Mouse (Mus musculus): ENCODE results near the gene Carhsp1. TPM values are rescaled to one million over a fixed set of nuclear protein-coding genes. Genes with fewer than 3 reads are reported as not detected.

The Carhsp1 gene
- polyA plus RNA-seq, 1 experiment from 2014 or later: 80.4 TPM

DNA sequence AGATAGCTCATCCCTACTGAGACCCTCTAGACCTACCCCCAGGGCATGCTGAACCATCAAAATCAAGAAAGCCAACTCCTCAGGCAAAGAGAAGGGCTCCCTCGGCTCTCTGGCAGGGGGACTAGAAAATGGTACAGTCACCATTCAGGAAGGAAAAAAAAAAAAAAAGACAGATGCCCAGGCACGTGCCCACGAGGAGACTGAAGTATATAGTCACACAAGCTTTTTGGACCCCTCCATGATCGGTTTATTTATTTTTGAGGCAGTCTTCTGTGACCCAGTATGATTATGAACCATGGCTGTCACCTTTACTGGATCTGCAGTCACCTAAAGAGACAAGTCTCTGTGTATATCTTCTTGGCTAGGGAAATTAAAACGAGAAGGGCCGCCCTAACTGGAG lies 1.4 kb upstream of the Carhsp1 start:
- H3K4me3 ChIP-seq: no peak overlapping the region
- no peak overlapping the region for H3K27ac ChIP-seq
- H3K36me3 ChIP-seq: no peaks in the 10 kb centered on the region
- H3K9ac ChIP-seq: no peak overlapping the region
- peaks cover 9% of the 10 kb centered on the region for H3K27me3 ChIP-seq
- WGBS: 61% methylated on average over 6 of the region's 6 CpGs
- H3K9me3 ChIP-seq: no peaks in the 10 kb centered on the region
- ATAC-seq (ENCODE audit: insufficient number of reproducible peaks, insufficient read depth, low FRiP score, low TSS enrichment, low read depth): no peak
- H3K4me1 ChIP-seq: peaks cover 22% of the 10 kb centered on the region
- H3K4me2 ChIP-seq: no peak overlapping the region

DNA sequence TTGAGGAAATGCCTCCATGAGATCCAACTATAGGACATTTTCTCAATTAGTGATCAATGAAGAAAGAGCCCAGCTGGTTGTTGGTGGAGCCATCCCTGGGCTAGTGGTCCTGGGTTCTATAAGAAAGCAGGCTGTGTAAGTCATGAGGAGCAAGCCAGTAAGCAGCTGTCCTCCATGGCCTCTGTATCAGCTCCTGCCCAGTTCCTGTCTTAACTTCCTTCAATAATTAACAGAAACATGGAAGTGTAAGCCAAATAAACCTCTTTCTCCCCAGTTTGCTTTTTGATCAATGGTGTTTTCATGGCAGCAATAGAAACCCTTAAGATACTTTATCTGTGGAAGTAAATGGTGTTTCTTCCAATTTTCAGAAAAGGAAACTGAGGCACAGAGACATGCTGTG lies 856 bp upstream of the Carhsp1 start:
- 0 out of 2 replicates have a peak overlapping the region, but pooled peaks have one; percentile 80 for H3K4me2 ChIP-seq

DNA sequence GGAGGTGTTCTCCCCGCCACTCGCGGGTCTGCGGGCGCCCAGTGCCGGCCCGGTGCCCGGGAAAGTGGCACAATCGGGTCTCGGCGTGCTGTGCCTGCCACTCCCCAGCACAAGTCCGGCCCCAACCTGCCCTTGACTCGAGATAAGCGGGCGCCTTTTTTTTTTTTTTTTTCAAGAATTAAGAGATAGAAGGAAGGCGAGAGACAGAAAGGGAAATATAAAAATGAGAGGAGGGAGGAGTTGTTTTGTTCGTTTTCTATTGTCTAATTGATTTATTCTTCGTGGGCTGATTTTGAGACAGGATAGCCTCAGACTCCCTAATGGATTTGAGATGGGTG lies 364 bp upstream of the Carhsp1 start:
- Histone ChIP-seq H3K9me3 (no peaks in the 10 kb centered on the region), H3K4me1 (peaks cover 29% of the 10 kb centered on the region), H3K36me3 (no peaks in the 10 kb centered on the region), H3K27ac (no peak overlapping the region), H3K9ac (peak overlapping the region; percentile 76; the same call in 1 of the 2 replicates), H3K4me3 (peak overlapping the region; percentile 76), H3K4me2 (peak overlapping the region; percentile 80), H3K27me3 (peaks cover 9% of the 10 kb centered on the region)
- under 1% methylated on average over 18 of the region's 18 CpGs for WGBS
- ATAC-seq (ENCODE audit: insufficient number of reproducible peaks, insufficient read depth, low FRiP score, low TSS enrichment, low read depth): no peak

More for the DNA sequence above, 856 bp upstream of the Carhsp1 start:
- Histone ChIP-seq H3K27ac (no peak overlapping the region), H3K27me3 (peaks cover 9% of the 10 kb centered on the region), H3K4me3 (no peak overlapping the region), H3K9ac (no peak overlapping the region), H3K4me1 (peaks cover 24% of the 10 kb centered on the region), H3K9me3 (no peaks in the 10 kb centered on the region), H3K36me3 (no peaks in the 10 kb centered on the region)
- ATAC-seq (ENCODE audit: insufficient number of reproducible peaks, insufficient read depth, low FRiP score, low TSS enrichment, low read depth): no peak

DNA sequence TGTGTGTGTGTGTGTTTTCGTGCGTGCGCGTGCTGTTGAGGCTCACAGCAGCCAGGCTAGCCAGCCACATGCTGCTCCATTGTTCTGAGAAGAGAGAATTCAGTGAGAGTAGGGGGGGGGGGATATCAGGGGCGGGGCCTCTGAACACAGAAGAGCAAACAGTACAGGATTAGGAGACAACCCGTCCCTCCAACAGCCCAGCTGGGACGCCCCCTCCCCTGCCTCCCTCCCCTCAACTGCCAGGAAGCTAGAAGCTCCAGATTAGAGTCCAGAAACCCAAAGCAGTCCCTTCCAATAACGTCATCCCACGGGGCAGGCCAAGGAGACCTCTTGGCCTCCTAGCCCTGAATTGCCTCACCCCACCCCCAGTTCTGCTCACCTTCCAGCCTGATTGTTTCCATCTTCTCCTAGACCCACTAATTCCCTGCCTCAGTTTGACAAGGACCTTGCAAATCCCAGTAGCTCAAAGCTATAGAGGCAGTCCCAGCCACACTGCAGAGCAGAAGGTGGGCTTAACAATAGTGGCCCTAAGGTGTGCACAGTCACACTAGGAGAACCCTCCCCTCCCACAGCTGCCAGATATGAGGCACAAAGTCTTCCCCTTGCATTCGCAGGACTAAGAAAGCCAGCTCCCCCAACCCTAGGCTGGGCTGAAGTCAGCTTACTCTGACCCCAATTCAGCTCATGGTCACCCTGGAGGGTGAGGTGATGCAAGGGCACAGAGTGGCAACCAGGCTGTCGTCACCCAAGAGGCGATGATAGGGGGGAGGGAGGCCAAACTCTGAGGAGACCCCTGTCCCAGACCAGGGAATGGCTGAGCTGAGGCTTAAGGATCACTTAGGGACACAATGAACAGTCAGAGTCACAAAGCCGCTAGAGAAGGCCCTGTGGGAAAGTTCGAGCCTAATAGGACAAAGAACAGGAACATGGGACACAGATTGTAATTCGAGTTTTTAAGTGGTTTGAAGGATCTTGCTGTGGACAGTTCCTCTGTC lies 1.6 kb downstream of the Carhsp1 start:
- no peaks in the 10 kb centered on the region for H3K36me3 ChIP-seq
- peak overlapping the region; percentile 76 for H3K4me3 ChIP-seq
- H3K27ac ChIP-seq: 0 out of 2 replicates have a peak overlapping the region, but pooled peaks have one; percentile 4
- peaks cover 37% of the 10 kb centered on the region for H3K4me1 ChIP-seq
- peak overlapping the region; percentile 80 for H3K4me2 ChIP-seq
- H3K9ac ChIP-seq: peak overlapping the region; percentile 76
- no peak for ATAC-seq (ENCODE audit: insufficient number of reproducible peaks, insufficient read depth, low FRiP score, low TSS enrichment, low read depth)
- peaks cover 9% of the 10 kb centered on the region for H3K27me3 ChIP-seq
- H3K9me3 ChIP-seq: no peaks in the 10 kb centered on the region
- WGBS: 6% methylated on average over 15 of the region's 15 CpGs

DNA sequence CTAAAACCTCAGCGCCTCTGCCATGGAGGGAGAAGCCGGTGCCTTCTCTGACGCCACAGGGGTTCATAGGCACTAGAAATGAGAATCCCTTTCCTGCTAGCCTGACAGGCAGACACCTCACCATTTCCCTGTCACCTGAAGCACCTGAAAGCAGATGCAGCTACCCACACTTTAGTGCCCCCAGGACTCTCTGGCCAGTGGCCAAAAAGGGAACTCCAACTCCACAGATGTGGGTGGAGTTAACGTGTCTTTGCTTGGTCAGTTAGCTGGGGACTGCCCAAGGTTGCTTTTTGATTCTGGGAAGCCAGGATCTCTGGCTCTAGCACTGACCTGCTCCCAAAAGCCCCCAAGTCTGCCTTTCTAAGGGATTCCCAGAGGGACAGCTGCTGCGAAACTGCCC lies 2.5 kb downstream of the Carhsp1 start:
- H3K4me3 ChIP-seq: 0 out of 2 replicates have a peak overlapping the region, but pooled peaks have one; percentile 76
- H3K27me3 ChIP-seq: peaks cover 9% of the 10 kb centered on the region
- H3K36me3 ChIP-seq: no peaks in the 10 kb centered on the region
- peak overlapping the region; percentile 76 for H3K9ac ChIP-seq
- H3K27ac ChIP-seq: no peak overlapping the region
- peaks cover 37% of the 10 kb centered on the region for H3K4me1 ChIP-seq
- peak overlapping the region; percentile 80 for H3K4me2 ChIP-seq
- H3K9me3 ChIP-seq: no peaks in the 10 kb centered on the region
- no peak for ATAC-seq (ENCODE audit: insufficient number of reproducible peaks, insufficient read depth, low FRiP score, low TSS enrichment, low read depth)
- 55% methylated on average over 5 of the region's 5 CpGs for WGBS

DNA sequence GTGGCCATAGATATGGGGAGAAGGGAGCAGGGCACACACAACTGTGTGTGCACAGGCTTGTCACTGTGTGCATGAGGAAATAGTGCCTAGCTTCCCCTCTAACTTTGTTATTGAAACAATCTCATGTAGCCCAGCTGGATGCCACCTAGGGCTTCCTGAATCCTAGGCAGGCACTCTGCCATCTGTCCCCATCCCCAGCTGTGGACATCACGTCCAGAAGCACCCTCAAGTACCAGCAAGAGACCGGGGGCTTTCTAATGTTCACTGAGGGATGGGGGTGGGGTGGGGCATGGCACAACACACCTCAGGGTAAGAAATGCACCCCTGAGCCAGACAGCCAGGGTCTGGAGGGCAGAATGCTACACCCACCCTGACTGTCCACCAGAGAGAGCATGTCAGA lies 3.6 kb downstream of the Carhsp1 start:
- Histone ChIP-seq H3K36me3 (peaks cover 4% of the 10 kb centered on the region), H3K4me1 (peaks cover 37% of the 10 kb centered on the region)

DNA sequence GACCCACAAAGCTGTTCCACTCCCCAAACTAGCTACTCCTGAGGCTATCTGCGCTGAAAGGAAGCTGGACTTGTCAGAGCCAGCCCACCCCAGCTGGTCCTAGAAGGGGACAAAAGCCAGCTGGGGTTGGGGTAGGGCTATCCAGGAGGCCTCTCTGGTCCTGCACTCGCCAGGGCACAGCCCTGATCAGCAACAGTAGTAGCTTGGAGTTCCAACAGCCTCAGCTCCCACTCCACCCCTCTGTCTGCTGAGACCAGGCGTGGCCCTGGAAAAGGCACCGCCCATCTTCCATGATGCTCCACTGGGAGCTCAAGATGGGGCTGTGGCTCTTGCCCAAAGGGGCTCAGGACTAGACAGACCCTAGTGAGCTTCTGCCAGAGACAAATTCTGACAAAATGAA lies 4.1 kb downstream of the Carhsp1 start:
- H3K4me1 ChIP-seq: peaks cover 37% of the 10 kb centered on the region
- H3K9me3 ChIP-seq: no peaks in the 10 kb centered on the region
- ATAC-seq (ENCODE audit: insufficient number of reproducible peaks, insufficient read depth, low FRiP score, low TSS enrichment, low read depth): no peak
- no peak overlapping the region for H3K4me3 ChIP-seq
- H3K9ac ChIP-seq: 0 out of 2 replicates have a peak overlapping the region, but pooled peaks have one; percentile 4
- no peak overlapping the region for H3K4me2 ChIP-seq
- H3K36me3 ChIP-seq: peaks cover 8% of the 10 kb centered on the region
- 75% methylated on average over 4 of the region's 4 CpGs for WGBS
- H3K27me3 ChIP-seq: peaks cover 2% of the 10 kb centered on the region
- H3K27ac ChIP-seq: no peak overlapping the region

More for the DNA sequence above, 3.6 kb downstream of the Carhsp1 start:
- no peak for ATAC-seq (ENCODE audit: insufficient number of reproducible peaks, insufficient read depth, low FRiP score, low TSS enrichment, low read depth)
- Histone ChIP-seq H3K4me2 (no peak overlapping the region), H3K27me3 (peaks cover 8% of the 10 kb centered on the region), H3K9ac (no peak overlapping the region), H3K9me3 (no peaks in the 10 kb centered on the region), H3K4me3 (no peak overlapping the region), H3K27ac (no peak overlapping the region)
- WGBS: 86% methylated on average over 2 of the region's 2 CpGs

DNA sequence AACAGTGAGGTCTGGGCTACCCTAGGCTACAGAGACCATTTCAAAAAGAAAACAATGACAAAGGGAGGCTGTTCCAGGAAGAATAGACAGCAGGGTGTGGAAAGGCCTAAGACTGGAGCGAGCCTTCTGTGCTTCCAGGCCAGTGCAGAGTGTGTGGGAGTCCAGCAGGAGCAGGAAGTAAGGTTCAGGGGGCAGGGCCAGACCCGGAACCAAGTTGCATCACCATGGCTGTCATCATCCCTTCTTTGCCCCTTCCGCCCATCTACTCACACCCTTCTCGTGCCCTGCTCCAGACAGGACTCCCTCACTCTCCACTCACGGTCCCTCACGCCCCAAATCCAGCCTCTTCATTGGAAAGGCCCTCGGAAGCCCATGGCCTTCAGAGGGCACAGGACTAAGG lies 4.7 kb downstream of the Carhsp1 start:
- Histone ChIP-seq H3K4me1 (peaks cover 37% of the 10 kb centered on the region), H3K36me3 (peaks cover 14% of the 10 kb centered on the region), H3K27me3 (no peaks in the 10 kb centered on the region), H3K4me3 (no peak overlapping the region), H3K27ac (no peak overlapping the region), H3K4me2 (no peak overlapping the region), H3K9ac (no peak overlapping the region), H3K9me3 (no peaks in the 10 kb centered on the region)
- no peak for ATAC-seq (ENCODE audit: insufficient number of reproducible peaks, insufficient read depth, low FRiP score, low TSS enrichment, low read depth)
- 75% methylated on average over 7 of the region's 7 CpGs for whole genome bisulfite sequencing

DNA sequence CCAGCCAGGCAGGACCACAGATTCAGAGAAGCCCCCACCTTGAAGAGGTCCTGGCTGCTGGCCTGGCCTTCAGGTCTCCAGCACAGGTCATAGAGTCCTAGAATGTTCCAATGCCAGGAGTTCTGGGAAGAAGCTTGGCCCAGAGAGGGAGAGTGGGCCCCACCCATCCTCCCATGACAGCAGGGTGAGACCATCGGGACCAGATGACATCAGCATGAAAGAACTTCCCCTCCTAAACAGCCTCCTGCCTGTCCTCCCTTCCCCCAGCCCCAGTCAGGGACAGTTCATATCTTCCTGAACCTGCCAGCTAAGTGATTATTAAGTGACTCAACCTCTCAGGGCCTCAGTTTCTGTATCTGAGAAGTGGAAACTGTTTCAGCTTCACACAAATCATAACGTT lies 5.5 kb downstream of the Carhsp1 start:
- H3K27ac ChIP-seq: no peak overlapping the region
- no peak overlapping the region for H3K4me2 ChIP-seq
- H3K9ac ChIP-seq: no peak overlapping the region
- no peaks in the 10 kb centered on the region for H3K9me3 ChIP-seq
- H3K27me3 ChIP-seq: no peaks in the 10 kb centered on the region
- 65% methylated on average over 2 of the region's 2 CpGs for WGBS
- H3K4me1 ChIP-seq: peaks cover 37% of the 10 kb centered on the region
- peaks cover 22% of the 10 kb centered on the region for H3K36me3 ChIP-seq
- no peak overlapping the region for H3K4me3 ChIP-seq
- ATAC-seq (ENCODE audit: insufficient number of reproducible peaks, insufficient read depth, low FRiP score, low TSS enrichment, low read depth): no peak

DNA sequence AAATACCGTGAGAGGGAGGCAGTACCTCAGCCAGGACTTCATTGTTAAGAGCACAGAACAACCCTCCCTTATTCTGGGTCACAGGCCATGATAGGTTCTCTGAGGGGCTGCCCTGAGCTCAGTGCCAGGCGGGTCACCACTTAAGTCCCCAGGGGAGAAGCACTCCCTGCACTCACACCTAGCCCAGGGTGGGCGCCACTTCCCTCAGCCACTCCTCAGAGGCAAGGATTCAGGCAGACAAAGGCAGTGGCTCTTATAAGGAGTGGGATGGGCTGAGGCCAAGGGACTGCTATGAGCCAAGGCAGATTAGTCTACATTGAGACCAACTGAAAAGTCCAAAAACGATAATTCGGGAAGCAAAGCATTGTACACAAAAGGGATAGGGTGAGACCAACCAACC lies 6.6 kb downstream of the Carhsp1 start:
- H3K27me3 ChIP-seq: no peaks in the 10 kb centered on the region
- H3K4me2 ChIP-seq: no peak overlapping the region
- H3K9ac ChIP-seq: no peak overlapping the region
- peaks cover 30% of the 10 kb centered on the region for H3K4me1 ChIP-seq
- WGBS: 86% methylated on average over 5 of the region's 5 CpGs
- H3K36me3 ChIP-seq: peaks cover 31% of the 10 kb centered on the region
- no peak overlapping the region for H3K4me3 ChIP-seq
- ATAC-seq (ENCODE audit: insufficient number of reproducible peaks, insufficient read depth, low FRiP score, low TSS enrichment, low read depth): no peak
- no peaks in the 10 kb centered on the region for H3K9me3 ChIP-seq
- H3K27ac ChIP-seq: no peak overlapping the region

DNA sequence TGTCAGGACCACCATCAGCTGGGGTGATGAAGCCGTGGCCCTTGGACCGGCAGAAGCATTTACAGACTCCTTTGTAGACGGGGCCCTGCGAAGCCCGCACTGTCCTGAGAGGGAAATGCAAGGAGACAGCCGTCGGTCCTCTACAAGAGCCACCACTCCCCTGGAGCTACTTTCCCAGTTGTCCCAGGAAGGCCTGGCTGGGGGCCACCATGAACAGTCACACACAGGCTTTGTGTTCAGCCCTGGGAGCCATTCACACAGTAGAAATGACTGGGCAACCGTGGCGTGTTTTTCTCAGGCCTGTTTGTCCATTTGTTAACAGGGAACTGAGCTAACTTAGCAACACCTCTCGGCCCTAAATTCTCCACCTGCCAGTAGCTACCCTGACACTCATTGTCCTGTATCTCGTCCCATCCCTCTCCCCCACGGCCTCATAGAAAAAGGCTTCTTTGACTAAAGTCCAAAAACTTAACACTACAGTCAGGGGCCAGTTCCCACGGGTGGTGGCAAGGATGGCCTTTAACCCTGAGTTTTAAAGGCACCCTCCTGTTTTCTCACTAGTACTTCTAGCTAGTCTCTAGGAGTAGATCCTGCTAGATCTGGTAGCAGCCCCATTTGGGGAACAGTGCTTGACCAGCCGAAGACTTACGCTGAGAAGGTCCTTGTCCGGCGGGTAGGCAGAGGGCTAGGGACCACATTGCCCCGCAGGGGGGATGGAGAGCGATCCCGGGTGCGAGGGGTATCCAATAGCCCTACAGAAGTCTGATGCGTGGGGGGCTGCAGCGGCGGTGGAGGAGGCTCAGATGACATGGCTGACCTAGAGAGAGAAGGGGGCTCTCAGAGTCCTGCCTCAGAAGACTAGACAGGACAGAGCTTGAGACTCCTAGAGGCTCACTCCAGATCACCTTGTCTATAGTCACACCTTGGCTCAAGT lies 8.1 kb downstream of the Carhsp1 start:
- no peaks in the 10 kb centered on the region for H3K27me3 ChIP-seq
- no peak overlapping the region for H3K4me3 ChIP-seq
- WGBS: 86% methylated on average over 24 of the region's 24 CpGs
- peaks cover 15% of the 10 kb centered on the region for H3K4me1 ChIP-seq
- no peak overlapping the region for H3K9ac ChIP-seq
- no peak overlapping the region for H3K27ac ChIP-seq
- H3K4me2 ChIP-seq: no peak overlapping the region
- no peaks in the 10 kb centered on the region for H3K9me3 ChIP-seq
- ATAC-seq (ENCODE audit: insufficient number of reproducible peaks, insufficient read depth, low FRiP score, low TSS enrichment, low read depth): no peak
- H3K36me3 ChIP-seq: peaks cover 45% of the 10 kb centered on the region

All from embryonic facial prominence, embryonic 13.5 days (tissue).